Mouse (Mus musculus): ENCODE measurements around the gene Crygc.

The Crygc gene

DNA sequence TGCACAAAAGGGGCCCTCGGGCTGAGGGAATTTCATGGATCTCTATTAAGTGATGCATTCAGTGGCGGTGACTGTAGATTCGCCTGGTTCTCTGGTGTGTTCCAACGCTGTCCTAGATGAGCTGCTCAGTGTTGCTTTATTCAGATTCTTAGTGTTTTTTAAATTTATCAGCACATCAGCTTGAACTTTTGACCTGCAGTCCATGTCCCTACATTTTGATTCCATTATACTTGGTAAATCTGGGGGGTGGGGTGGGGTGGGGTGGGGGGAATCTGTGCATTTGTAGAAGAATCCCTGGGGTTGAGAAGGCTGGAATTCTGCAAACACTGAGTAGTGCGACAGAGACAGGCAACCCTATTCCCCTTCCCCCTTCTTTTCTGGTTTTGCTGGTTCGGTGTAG, at the start of gene Crygc:
TSS of gene Crygc (minus strand) at position 101 of the 400 bp plus-strand sequence.
- no peak for DNase-seq

DNA sequence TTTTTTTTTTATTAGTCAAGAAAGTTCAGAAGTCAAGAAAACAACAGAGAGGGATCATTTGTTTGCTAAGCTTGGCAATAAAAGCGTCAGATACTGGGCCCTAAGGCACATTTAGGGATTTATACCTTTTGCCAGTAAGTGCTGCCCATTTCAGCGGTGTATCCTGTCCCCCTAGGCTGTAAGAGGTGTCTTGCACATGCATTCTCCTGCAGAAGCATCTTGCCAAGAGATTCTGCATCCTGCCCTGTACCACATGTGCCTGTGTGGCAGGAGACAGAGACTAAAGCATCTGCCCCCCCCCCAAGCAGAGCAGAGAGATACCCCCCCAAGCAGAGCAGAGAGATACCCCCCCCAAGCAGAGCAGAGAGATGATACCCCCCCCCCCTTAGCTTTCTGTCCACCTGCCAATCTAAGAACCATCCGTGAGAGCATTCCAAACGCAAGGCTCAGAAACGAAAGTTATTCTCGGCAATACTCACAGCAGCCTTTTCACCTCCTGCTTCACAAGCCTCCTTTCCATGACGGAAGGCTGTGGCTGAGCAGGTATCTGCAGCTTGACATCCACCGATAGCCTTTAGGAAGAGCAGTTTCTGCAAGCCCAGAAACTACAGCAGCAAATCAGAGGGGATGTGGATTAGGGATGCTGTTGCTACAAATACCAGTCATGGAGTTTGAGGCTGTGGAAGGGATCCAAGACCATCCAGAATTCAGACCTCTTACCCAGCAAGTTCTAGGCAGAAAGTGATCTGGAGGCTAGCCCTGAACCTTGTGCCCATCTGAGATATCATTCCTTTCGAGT, 49.3 kb upstream of the Crygc start, which contains the start of gene D630023F18Rik:
TSS of gene D630023F18Rik (minus strand) at position 641 of the 799 bp plus-strand sequence.
- peak; percentile 4 for DNase-seq

DNA sequence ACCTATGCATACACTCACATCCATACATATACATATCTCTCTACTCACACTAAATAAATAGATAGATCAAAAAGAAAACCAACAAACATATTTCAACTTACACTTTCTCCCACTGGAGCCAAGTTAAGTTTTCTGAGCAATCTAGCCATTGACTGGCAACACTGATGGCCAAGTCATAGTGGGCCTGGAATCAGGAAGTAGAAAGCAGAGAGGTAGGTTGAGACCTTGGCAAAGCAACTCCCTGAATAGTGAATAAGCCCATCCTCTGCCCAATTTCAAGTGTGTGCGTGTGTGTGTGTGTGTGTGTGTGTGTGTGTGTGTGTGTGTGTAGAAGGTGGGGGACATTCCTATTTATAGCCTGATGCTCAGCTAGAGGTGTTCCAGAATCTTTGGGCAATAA, 45.9 kb upstream of the Crygc start, which contains the start of gene Gm28845:
TSS of gene Gm28845 (minus strand) at position 121 of the 400 bp plus-strand sequence.
- DNase-seq, result no peak

DNA sequence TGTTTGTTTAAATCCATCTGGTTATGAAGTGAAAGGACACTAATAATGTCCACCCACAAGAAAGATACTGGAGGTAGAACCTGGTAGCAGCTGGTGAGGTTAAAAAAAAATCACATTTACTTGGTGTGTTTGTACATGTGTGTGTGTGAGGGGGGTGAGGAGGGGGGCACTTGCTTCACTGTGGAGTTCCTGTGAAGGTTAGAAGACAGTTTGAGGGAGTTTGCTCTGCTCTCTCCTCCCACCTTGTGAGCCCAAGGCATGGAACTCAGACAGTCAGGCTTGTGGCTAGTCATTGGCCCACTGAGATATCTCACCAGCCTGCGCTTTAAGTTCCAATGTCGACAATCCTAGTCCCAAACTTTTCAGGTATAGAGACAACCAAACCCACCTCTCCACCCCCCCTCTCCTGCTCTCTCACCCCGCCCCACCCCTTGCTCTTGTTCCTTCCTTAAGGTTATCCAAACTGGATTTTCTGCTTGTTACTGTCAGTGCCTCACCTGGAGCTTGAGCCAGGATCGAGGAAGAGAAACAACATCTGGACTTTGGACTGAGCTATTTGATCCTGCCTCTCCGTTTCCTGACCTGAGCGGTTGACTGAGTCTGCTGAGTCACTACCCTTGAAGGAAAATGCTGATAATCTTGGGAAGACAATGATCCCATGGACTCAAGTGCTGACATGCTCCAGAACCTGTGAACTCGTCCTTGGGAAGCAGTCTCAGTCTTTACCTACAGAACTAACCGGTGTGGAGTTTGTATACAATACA, 44.8 kb upstream of the Crygc start:
- DNase-seq, result no peak

DNA sequence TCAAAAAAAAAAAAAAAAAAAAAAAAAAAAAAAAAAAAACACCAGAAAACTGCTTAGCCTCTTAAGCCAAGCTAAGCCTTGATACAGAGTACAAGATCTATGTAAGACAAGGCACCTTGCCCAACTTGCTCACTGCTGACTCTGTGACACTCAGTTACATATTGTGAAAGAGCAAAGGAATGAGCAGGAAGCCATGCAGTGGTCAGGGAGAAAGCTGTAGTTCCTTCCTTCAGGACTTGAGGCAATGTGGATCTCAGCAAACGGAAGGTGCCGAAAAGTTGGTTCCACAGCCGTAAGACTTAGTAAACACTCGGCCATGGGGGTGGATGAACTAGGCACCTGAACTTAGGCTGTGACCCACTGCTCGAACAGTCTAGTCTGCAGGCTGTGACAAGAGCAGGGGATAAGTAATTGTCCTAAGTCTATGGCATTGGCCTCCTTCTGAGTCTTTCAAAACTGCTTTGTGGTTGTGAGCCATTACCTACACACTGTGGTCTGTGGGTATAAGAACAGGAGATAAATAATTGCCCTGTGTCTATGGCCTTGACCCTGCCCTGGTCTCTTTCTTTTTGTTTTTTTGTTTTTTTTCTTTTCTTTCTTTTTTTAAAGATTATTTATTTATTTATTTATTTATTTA, 40.2 kb upstream of the Crygc start:
- no peak for DNase-seq

DNA sequence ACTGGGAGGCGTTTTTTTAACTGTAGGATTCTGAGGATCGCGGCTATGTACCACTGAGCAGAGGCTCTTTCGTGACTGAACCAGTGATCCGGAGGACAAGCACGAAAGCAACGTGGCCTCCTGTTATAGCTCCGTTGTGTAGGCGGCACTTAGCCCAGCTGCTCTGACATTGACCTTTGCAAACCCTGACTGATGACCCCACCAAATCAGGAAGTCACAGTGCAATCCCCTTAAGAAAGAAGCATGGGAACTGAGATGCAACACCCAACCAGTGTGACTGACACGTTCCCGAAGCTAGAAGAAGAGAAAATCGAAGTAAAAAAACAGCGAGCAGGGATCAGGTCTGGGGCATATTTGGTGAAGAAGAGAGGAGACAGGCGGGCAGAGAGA, 39.3 kb upstream of the Crygc start:
- no peak for DNase-seq

DNA sequence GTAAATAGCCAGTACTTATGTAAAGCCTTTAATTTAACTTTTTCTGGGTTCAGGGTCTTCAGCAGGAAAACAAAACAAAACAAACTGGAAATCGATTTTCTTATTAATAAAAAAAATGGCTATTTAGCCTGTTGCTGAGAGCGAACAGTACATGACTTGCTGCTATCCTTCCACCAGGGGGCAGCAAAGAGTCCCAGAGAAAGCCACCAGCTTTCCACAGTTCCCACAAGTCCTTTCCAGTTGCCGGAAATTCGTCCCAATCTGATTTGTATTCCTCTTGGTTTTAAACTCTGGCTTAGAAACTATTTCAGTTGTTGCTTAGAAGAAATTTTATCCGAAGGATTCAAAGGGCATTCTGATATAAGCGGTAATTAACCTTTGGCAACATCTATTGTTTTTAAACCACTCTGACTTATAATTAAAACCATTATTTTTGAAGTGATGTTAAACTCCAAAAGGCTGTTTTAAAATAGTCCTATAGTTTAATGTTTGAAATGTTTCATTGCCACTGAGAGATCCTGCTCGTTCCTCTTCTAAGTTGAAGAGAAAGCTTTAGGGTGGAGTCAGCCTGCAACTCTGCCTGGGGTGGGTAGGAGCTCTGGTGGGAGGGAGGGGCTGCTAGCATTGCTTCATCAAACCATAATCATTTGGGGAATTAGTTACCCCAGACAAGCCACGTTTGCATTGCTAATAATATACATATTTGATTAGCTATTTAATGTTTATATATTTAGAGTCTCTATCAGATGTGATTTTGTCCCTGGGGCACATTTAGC, 38.7 kb upstream of the Crygc start:
- DNase-seq, result peak; percentile 44

DNA sequence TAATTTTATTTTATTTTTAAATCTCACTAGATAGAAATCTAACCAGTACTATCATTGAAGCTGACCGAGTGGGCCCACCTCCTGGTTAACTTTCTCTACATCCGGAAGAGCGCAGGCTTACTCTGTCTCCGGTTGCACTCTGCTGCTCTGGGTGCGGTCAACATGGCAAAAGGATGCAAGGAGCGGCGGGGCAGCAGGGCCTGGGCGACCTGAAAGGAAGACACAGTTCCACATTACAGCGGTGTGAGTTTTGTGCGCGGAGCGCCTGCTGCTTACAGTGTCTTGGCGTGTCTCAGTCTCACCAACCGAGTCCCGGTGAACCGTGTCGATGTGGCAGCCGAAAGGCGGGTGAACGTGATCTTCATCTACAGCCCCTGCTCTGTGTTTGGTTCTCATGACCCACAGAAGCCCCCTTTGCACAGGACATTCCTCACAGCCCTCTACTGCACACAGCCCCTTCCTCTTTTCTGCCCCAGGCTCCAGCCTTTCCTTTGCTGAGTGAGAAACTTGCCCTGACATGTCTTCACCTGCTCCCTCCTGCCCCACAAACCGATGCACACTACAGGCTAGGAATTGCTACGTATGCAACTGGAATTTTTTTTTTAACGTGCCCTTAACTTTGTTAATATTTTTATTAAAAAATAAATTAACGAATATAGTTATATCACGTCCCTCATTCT, 36.4 kb upstream of the Crygc start:
- DNase-seq, result no peak

DNA sequence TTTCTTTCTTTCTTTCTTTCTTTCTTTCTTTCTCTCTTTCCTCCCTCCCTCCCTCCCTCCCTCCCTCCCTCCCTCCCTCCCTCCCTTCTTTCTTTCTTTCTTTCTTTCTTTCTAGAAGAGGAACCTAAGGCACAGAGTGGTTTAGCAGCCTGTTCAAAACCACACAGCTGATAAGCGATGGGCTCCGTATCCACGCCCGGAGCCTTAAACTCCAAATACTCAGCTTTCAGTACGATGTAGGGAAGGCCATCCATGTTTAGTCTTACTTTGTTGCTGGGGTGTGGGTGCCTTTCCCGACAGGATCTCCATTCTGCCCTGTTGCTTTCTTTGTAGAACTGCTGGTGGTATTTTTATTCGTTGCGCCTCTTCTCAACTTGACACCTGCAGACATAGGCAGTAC, 35.7 kb upstream of the Crygc start:
- no peak for DNase-seq

DNA sequence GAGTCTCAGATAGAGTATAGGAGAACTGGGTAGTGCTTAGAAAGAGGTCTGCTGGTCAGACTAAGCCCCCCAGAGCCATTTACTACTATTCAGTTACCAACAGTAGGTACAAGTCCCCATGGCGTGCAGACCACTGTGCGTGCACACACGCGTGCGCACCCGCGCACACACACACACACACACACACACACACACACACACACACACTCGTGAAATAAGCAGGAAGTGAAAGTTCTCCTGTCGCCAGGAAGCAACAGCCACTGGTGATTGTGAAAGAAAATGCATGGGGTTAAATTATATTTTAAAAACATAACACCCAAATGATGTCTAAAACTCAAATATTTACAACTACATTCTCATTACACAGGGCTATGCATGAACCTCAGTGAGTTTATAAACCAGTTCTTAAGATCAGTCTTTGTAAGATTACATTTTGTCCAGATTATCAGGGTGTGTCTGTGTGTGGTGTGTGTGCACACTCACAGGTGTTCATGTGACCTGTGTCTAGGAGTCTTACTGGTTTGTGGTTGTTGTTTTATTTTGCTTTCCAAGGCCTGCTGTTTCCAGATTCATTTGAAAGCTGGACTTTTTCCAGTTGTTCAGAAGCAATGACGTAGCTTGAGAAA, 34.3 kb upstream of the Crygc start:
- DNase-seq, result no peak

DNA sequence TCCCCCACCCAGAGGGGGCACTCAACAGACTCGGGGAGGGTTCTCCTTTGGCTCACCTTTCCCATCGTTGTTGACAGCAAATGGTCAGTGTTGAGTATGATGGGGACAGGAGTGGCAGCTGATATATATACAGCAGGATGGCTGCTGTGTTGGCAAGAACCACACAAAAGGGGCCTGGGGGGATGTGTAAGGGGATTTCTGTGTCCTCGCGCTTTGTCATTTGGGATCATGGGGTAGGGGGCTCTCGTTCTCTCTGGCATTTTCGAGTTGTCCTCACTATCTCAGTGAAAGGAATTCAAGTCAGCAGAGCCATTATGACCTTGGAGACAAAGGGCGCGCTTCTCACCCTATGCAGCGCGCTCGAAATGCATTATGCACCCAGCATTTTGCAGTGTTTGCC, 29.8 kb upstream of the Crygc start, which contains the start of gene Cryga:
TSS of gene Cryga (minus strand) at position 101 of the 400 bp plus-strand sequence.
- no peak for DNase-seq

DNA sequence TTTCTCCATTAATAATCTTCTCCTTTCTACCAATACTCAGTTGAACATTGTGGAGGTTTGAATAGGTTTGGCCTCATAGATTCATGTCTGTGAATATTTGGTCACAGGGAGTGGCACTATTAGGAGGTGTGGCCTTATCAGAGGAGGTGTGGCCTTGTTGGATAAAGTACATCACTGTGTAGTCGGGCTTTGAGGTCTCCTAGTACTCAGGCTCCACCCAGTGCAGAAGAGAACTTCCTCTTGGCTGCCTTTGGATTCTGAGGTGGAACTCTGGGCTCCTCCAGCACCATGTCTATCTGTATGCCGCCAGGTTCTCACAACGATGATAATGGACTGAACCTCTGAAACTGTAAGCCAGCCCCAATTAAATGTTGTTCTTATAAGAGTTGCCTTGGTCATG, 23.5 kb upstream of the Crygc start:
- no peak for DNase-seq

DNA sequence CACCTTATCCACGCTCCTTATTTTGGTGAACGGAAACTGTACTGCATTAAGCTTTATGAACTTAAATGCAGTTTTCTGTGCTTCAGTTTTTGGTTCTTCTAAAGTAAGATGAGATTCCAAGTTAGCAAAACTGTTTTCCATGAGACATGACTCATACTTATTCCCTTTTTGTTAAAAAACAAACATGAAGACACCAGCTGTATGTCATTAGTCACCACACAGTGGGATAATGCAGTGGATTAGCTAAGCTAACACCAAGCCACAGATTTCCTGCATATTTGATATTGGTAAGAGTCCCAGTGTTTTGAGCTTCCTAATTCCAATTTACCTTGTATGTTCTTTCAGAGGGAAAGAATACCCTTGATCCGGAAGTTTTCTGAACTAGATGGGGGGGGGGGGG, 18.1 kb upstream of the Crygc start:
- DNase-seq, result no peak

DNA sequence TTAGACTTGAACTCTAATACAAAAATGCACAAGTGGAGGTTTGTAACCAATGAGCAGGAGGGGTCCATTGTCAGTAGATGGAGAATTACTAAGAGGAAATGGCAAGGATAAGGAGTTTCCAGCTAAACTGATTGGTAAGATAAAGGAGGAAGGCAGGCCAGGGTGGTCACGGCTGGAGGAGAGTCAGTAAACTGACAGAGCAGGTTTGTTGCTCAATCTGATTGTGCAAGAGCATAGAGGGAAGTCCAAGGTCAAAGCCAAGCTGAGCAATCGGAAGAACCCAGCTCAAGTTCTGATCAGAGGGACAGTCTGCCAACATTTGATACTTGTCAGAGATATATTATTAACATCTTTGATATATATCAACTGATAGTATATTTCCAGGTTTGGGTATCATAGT, 16.9 kb upstream of the Crygc start:
- no peak for DNase-seq

DNA sequence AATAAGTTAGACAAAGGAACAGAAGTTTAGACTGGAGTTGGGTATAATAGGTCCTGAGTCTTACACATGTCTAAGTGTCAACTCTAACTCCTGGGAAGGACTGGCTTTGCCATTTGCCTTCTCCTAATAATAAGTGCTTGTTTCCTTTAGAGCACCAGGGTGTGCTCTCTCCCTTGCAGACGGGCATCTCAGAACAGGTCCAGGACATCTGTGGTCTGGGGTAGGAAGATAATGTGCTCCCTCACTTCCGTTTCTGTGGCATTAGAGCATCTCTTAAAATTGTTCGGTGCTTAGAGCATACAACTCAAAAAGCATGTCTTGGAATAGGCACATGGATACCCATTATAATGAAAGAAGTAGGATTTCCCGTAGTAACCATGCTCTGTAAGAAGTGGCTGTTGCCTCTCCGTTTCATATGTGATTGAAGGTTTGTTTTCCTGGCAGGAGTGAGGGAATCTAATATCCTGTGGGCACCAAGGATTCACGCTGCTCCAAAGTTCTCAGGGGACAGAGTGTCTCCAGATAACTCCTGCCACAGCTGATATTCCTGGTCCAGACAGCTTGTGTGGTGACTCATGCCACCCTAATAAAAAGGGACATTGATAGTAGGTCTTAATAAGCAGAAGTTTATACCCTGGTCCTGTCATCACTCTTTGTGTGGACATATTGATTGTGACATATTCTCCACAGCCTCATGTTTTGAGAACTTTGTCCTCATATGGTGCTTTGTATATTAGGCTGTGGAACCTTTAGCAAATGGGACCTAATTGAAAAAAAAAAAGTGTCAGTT, 15.3 kb upstream of the Crygc start:
- DNase-seq, result no peak

DNA sequence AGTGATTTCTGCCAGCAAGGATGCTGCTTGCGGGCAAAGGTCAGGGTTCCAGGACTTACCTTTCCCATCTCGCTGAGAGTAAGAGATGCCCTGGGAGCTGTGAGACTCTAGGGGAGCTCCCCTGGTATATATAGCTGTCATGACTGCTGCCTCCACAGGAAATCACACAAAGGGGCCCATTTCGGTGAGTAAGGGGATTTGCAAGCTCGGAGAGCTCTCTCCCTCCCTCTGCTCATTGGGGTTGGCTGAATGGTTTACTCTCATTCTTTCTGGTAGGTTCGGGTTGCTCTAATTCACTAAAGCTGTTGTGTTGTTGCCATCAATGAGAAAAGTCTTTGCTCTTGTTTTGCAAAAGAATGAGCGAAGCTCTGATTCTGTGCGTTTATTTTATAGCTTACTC, 8.7 kb upstream of the Crygc start, which contains the start of gene Crygb:
TSS of gene Crygb (minus strand) at position 101 of the 400 bp plus-strand sequence.
- DNase-seq, result no peak

DNA sequence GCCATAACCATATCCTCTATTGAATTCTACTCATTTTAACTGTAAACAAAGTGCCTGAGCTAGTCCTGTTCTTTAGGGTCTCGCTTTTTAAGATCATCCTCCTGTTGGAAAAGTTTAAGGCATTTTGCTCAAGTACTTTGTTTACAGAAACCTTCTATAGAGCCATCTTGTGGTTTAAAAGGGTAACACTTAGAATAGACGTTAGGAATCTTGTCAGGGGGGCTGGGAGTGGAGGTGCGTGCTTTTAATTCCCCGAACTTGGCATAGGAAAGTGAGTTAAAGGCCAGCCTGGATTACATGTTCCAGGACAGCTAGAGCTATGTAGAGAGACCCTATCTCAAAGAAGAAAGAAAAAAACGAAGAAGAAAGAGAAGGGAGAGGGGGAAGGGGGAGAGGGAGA, 2.1 kb upstream of the Crygc start:
- no peak for DNase-seq

DNA sequence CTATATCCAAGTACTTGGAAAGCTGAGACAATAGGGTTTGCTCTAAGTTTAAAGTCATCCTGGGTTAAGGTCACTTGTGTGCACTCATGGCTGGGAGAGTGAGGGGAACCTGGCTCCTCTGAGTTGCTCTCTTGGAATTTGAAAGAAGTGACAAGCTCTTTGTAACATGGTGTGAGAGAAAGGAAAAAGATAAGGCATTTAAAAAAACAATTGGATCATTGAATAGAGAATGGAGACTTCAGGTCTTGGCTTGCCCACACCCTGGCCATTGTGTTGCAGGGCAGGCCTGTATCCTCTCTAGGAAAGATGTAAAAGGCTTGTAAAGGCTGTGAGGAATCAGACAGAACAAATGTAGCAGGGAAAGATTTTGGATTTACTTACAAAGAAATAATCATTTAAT, 5.6 kb downstream of the Crygc start:
- DNase-seq, result no peak

DNA sequence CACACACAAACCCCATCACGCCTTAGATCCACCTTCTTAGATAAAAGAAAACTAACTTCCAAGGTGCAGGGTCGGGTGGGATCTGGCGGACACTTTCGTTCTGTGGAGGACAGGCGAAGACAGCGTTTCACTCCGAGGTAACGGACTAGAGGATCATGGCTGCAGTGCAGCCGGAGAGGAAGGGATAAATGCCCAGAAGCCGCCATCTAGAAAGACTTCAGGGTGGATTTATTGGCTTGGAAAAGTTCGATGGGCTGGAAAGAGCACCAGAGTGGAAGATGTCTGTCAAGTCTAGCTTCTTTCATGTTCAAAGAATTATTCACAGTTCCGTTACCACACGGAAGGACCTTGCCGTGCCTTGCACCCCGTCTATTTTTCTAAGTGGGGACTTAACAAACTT, 9.3 kb downstream of the Crygc start:
- no peak for DNase-seq

DNA sequence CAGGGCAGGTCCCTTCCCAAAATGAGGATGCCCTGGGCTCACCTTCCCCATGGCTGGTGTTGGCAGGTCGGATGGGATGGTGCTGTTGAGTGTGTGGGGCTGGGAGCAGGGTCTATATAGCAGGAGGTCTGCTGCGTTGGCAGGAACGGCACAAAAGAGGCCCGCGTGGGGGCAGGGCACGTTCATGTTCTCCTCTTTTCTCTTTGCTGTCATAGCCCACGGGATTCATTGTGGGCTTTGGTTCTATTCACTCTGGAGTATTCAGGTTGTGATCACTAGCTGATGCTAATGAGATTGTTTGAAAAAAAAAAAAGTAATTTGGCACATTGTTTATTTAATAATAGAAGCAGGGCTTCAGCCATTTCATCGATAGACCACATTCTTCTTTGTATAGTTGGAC, 10.1 kb downstream of the Crygc start, which contains the start of gene Crygd:
TSS of gene Crygd (minus strand) at position 101 of the 400 bp plus-strand sequence.
- no peak for DNase-seq

DNA sequence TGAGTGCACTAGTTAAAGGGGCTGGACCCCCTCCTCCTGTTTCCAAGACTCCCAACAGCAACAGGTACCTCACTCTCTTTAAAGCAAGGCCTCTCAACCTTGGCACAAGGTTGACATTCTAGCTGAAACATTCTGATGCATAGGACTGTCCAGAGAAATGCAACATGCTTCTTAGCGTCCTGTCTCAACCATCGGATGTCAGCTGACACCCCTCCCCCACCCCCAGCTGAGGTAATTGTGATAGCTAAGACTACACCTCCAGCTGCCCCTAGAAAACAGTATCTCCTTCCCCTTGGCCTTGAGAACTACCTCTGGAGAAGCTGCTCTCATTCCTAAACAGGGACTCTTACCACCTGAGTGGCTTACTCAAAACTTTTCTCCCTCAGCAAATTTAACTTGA, 21.3 kb downstream of the Crygc start:
- DNase-seq, result no peak
